Mouse (Mus musculus) ES-E14 (cell line): ENCODE results near the gene Lyst. TPM values are rescaled to one million over a fixed set of nuclear protein-coding genes. Genes with fewer than 3 reads are reported as not detected.

Experiments used
- DNase-seq: peaks from one replicate; pipeline ENCODE4 v3.0.0-alpha.2; 2013; ENCODE audit warnings: low read depth, low spot score
- H3K27ac ChIP-seq: 2 replicates; pipeline ENCODE4 v1.5.1; 2012; ENCODE audit warnings: low read depth, mild to moderate bottlenecking, low read length, moderate library complexity, mixed read lengths; ENCODE audit not compliant: poor library complexity, insufficient read depth, severe bottlenecking
- H3K36me3 ChIP-seq: 2 replicates; pipeline ENCODE4 v1.6.1; 2012; ENCODE audit warnings: mild to moderate bottlenecking, low read length, moderate library complexity, mixed read lengths; ENCODE audit not compliant: control insufficient read depth, poor library complexity, insufficient read depth, severe bottlenecking
- H3K4me1 ChIP-seq, 2 experiments: fragments of 150-350 bp in 1 of 2; sonication (generic) in 1 of 2; 2 replicates each; pipeline ENCODE4 v1.6.1; 2012; ENCODE audit warnings: low read length in 2 of 2, mild to moderate bottlenecking in 1 of 2, mixed read lengths in 1 of 2; ENCODE audit not compliant: control insufficient read depth in 2 of 2, insufficient read depth in 2 of 2, poor library complexity in 1 of 2
- H3K4me3 ChIP-seq, 2 experiments: fragments of 150-350 bp in 1 of 2; sonication (generic) in 1 of 2; 2 replicates each; pipeline ENCODE4 v1.5.1; 2012; ENCODE audit warnings: low read length in 2 of 2, low read depth in 1 of 2, mild to moderate bottlenecking in 1 of 2, mixed read lengths in 1 of 2; ENCODE audit not compliant: insufficient read depth in 1 of 2, poor library complexity in 1 of 2, severe bottlenecking in 1 of 2
- H3K9ac ChIP-seq: 2 replicates; pipeline ENCODE4 v1.6.1; 2012; ENCODE audit warnings: low read depth, mild to moderate bottlenecking, low read length, mixed read lengths; ENCODE audit not compliant: poor library complexity, insufficient read depth, severe bottlenecking
- H3K9me3 ChIP-seq: fragments of 150-350 bp; sonication (generic); 2 replicates; pipeline ENCODE4 v1.6.1; 2012; ENCODE audit warnings: low read depth, mild to moderate bottlenecking, low read length; ENCODE audit not compliant: control insufficient read depth, insufficient read depth
- CHD2 ChIP-seq: IDR thresholded peaks from 2 replicates; pipeline ENCODE4 v1.6.1; 2014; ENCODE audit warnings: mild to moderate bottlenecking, low read depth, low read length, inconsistent platforms
- HCFC1 ChIP-seq: IDR thresholded peaks from 2 replicates; pipeline ENCODE4 v1.6.1; 2012; ENCODE audit warnings: low read length, inconsistent platforms, borderline replicate concordance; ENCODE audit not compliant: insufficient read depth
- MAFK ChIP-seq: IDR thresholded peaks from 2 replicates; pipeline ENCODE4 v1.6.1; 2014; ENCODE audit warnings: mild to moderate bottlenecking, low read depth, low read length, inconsistent platforms; ENCODE audit not compliant: insufficient read depth
- ZC3H11A ChIP-seq: IDR thresholded peaks from 2 replicates; pipeline ENCODE4 v1.6.1; 2012; ENCODE audit warnings: low read depth, mild to moderate bottlenecking, inconsistent platforms, low read length, borderline replicate concordance
- ZNF384 ChIP-seq: IDR thresholded peaks from 2 replicates; pipeline ENCODE4 v1.6.1; 2012; ENCODE audit warnings: low read depth, low read length, inconsistent platforms
- in situ Hi-C, 2 experiments: fragments of 600-800 bp; cut with MboI; formaldehyde crosslinking; loops; one replicate each; pipeline ENCODE4 v1.15.1; 2025; ENCODE audit warnings: low sequenced_read_pairs in 2 of 2, inconsistent platforms in 1 of 2; ENCODE audit not compliant: unreplicated experiment in 2 of 2
- total RNA-seq: library from RNA; depleted of rRNA; stranded (reverse); fragments of 300-350 nt; gene quantifications from 2 replicates; pipeline ENCODE4 v1.2.3, GENCODE M21; 2012

Gene Lyst
- total RNA-seq, 1 experiment = 11.7 TPM

DNA sequence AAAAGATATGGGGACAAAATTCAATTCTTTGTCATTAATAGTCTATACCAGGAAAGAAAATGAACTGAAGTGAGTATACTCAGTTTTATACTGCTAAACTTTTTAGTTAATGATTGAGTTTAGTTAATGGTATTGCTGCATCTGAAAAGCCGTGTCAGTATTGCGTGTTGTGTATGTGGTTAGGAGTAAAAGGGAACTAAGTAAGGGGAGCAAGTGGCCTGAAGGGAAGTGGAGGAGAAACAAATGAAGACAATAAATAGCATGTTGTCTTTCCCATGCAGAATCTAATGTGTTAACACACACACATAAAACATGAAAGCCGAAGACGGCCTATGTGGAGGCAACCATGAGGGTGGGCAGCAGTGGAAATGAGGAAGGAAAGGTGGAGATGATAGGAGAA is 149.0 kb downstream of the Lyst start:
- Histone ChIP-seq H3K4me1 (no peaks in the 10 kb centered on the region), H3K4me3 (no peak overlapping the region), H3K36me3 (no peaks in the 10 kb centered on the region; the same call in none of the 2 replicates), H3K9ac (no peak overlapping the region), H3K27ac (no peak overlapping the region), H3K9me3 (no peaks in the 10 kb centered on the region)
- no peak for DNase-seq
- in situ Hi-C loops = no loop called here
- TF ChIP-seq ZNF384 = no peak
- TF ChIP-seq CHD2 = no peak
- TF ChIP-seq ZC3H11A = no peak
- no peak for TF ChIP-seq MAFK
- TF ChIP-seq HCFC1 = no peak

DNA sequence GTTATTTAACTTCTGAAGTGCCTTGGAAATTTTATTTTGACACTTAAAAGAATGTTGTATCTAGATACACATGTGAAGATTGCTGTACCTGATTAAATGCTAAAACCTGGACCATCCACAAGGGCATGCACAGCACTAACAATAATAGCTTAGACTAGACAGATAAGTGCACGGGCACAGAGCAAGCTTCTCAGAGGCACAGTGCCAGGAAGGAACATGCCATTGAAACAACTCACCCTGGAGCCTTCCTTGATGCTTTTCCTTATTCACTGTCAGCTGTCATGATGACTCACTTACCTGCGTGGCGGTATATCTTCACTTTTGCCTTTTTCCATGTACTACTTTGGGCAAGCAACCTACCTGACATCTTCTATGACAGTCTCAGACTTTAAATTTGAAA is 155.7 kb downstream of the Lyst start:
- no peak for DNase-seq
- TF ChIP-seq CHD2 (no peak), ZNF384 (no peak)
- peaks cover 3% of the 10 kb centered on the region for H3K36me3 ChIP-seq
- in situ Hi-C loops = no loop called here
- no peaks in the 10 kb centered on the region for H3K4me1 ChIP-seq
- H3K9me3 ChIP-seq = no peaks in the 10 kb centered on the region
- no peak overlapping the region for H3K27ac ChIP-seq
- H3K9ac ChIP-seq = no peak overlapping the region
- no peak overlapping the region for H3K4me3 ChIP-seq

DNA sequence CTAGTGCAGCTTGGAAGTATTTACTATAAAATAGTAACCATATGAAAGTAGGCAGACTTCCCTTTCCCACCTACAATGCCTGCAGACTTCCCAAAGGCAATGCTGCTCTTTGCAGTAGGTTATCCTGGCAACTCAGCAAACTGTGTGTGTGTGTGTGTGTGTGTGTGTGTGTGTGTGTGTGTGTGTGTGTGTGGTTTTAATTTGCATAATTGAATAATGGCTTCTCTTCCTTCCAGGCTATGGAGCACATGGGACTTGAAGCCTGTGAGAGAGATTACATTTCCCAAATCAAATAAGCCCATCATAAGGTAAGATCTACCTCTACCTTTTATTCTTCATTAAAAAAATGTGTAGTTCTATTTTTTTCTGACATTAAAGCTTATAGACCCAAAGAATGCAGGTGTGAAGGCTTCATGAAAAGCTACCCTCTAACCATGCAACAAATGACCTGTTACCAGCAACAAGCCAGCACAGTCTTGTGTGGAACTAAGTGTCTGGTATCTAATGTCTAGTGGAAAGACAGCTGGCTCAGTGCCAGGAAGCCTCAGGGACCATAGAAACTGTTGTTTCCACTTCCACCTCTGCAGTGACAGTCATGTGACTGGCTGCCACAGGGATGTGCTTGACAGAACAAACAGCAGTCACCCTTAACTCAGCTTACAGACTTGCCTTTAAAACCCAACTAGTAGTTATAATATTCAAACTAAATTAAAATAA is 185.7 kb downstream of the Lyst start:
- Histone ChIP-seq H3K9me3 (no peaks in the 10 kb centered on the region), H3K4me1 (no peaks in the 10 kb centered on the region), H3K4me3 (no peak overlapping the region), H3K9ac (no peak overlapping the region), H3K36me3 (no peaks in the 10 kb centered on the region; the same call in 1 of the 2 replicates), H3K27ac (no peak overlapping the region)
- no peak for TF ChIP-seq ZNF384
- no peak for TF ChIP-seq CHD2
- no peak for TF ChIP-seq MAFK
- no peak for TF ChIP-seq ZC3H11A
- TF ChIP-seq HCFC1 = no peak
- no peak for DNase-seq
- in situ Hi-C loops = no loop called here

DNA sequence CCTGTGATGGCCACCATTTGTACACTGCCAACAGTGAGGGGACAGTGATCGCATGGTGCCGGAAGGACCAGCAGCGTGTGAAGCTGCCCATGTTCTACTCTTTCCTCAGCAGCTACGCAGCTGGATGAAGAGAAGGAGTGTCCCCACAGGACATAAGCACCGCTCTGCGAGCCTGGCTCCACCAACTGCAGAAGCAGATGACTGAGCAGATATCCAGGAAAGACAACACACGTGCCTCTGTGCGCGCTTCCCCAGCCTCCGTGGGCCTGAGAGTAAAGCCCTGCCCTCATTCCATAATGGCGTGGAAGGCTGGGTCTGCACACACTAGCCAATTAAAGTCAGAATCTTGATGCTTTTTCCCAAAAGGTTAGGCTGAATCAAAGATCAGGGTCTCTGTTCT is 186.9 kb downstream of the Lyst start:
- Histone ChIP-seq H3K27ac (no peak overlapping the region), H3K36me3 (no peaks in the 10 kb centered on the region; the same call in 1 of the 2 replicates), H3K9ac (no peak overlapping the region), H3K4me1 (no peaks in the 10 kb centered on the region), H3K9me3 (no peaks in the 10 kb centered on the region), H3K4me3 (no peak overlapping the region)
- in situ Hi-C loops = no loop called here
- no peak for DNase-seq
- TF ChIP-seq HCFC1 (no peak), ZNF384 (no peak), ZC3H11A (no peak), MAFK (no peak), CHD2 (no peak)

DNA sequence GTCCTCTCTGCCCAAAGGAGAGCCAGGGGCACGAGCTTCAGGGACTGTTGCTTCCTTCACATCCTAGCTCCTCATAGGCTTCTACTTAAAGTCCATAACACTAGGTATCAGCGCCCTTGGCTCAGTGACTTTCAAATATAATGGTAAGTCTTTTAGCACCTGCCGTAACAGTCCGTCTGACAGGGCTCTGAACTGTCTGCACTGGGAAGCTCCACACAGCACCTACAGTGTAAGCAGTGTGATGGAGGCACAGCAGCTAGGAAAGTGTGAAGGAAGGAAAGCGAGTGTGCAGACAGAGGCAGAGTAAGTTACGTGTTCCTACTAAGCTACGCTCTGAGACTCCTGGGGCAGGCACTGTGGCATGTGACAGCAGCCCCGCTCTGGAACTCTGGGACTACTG is 187.5 kb downstream of the Lyst start:
- no peaks in the 10 kb centered on the region for H3K4me1 ChIP-seq
- in situ Hi-C loops = no loop called here
- H3K36me3 ChIP-seq = no peaks in the 10 kb centered on the region; the same call in 1 of the 2 replicates
- no peaks in the 10 kb centered on the region for H3K9me3 ChIP-seq
- TF ChIP-seq ZNF384 = no peak
- no peak overlapping the region for H3K27ac ChIP-seq
- H3K4me3 ChIP-seq = no peak overlapping the region
- no peak for DNase-seq
- H3K9ac ChIP-seq = no peak overlapping the region
